Mouse (Mus musculus) forebrain, embryonic 15.5 days (tissue): ENCODE measurements at regions not wholly inside any gene's neighbourhood (a gene's known extent, or its start where the extent isn't known, plus 50 kb on each side); places are given as distances from the start of the nearest gene placed in this dataset.
"Not testable (repeated sequence)": the region's sequence is repeated elsewhere in the genome, so short reads cannot be mapped to it uniquely, and the experiment has no call there.

Experiments used
- ATAC-seq: fragments of 200-750 bp; cut with Nextera tagmentation; replicated peaks from 2 replicates; pipeline ENCODE4 v1.8.0; 2017; ENCODE audit warnings: mild to moderate bottlenecking, moderate TSS enrichment, moderate library complexity
- H3K27ac ChIP-seq: fragments of 300-500 bp; sonication (generic); replicated peaks from 2 replicates; pipeline ENCODE4 v1.5.1; 2015; ENCODE audit warnings: mild to moderate bottlenecking, inconsistent platforms
- H3K27me3 ChIP-seq: fragments of 300-500 bp; sonication (generic); 2 replicates; pipeline ENCODE4 v1.6.1; 2015; ENCODE audit warnings: inconsistent platforms
- H3K36me3 ChIP-seq: fragments of 300-500 bp; sonication (generic); 2 replicates; pipeline ENCODE4 v1.6.1; 2015; ENCODE audit warnings: mild to moderate bottlenecking, inconsistent platforms
- H3K4me1 ChIP-seq: fragments of 300-500 bp; sonication (generic); 2 replicates; pipeline ENCODE4 v1.6.1; 2015; ENCODE audit warnings: inconsistent platforms
- H3K4me2 ChIP-seq: fragments of 300-500 bp; sonication (generic); replicated peaks from 2 replicates; pipeline ENCODE4 v1.6.1; 2015; ENCODE audit warnings: mild to moderate bottlenecking, inconsistent platforms
- H3K4me3 ChIP-seq: fragments of 300-500 bp; sonication (generic); 2 replicates; pipeline ENCODE4 v1.5.1; 2015; ENCODE audit warnings: mild to moderate bottlenecking, inconsistent platforms
- H3K9ac ChIP-seq: fragments of 300-500 bp; sonication (generic); replicated peaks from 2 replicates; pipeline ENCODE4 v1.6.1; 2015; ENCODE audit warnings: mild to moderate bottlenecking, inconsistent platforms
- H3K9me3 ChIP-seq: fragments of 300-500 bp; sonication (generic); 2 replicates; pipeline ENCODE4 v1.6.1; 2016; ENCODE audit warnings: inconsistent platforms
- WGBS: fragments of 180-500 bp; shearing (Covaris S2); methylation state at CpG from one replicate; pipeline ENCODE4 v1.1.7; 2015; ENCODE audit warnings: mixed read lengths; 5-methylcytosine and 5-hydroxymethylcytosine counted together

DNA sequence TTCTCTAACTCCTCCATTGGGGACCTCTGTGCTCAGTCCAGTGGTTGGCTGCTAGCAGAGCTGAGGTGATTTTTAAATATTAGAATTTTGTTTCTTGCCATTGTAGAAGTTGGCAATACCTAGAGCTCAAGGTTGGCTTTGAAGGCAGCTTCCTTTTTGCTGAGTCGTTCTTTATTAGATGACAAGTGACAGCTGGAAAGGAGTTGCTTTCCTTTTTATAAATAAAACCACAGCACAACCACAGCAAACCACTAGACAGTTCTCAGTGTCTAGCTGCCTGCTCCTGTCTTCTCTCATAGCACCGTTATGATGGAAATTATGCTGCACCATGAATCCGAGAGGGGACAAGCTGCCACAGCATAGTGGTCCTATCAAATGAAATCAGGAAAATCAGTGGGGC is 354.8 kb upstream of the Impg1 start:
- no peak overlapping the region for H3K9ac ChIP-seq
- WGBS = 85% methylated on average over 3 of the region's 3 CpGs

DNA sequence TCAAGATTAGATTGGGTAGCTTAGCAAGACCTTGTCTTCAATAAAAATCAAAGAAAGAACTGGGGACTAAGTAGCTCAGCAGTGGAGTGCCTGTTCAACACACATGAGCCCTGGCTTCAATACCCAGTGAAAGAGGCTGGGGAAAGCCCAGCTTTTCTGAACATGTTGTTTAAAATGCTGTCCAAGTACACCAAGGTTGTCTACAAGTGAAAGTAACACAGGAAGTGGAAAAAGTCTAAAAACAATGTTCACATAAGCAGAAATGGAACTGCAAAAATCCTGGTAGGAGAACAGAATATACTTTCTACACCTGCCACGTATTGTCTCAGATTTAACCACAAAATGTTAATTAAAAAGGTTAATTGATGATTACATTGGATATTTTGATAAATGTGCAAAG is 353.8 kb upstream of the Impg1 start:
- H3K4me2 ChIP-seq = no peak overlapping the region
- no peak overlapping the region for H3K27ac ChIP-seq
- no peaks in the 10 kb centered on the region for H3K27me3 ChIP-seq
- H3K4me1 ChIP-seq = no peaks in the 10 kb centered on the region
- H3K9me3 ChIP-seq = no peaks in the 10 kb centered on the region
- no peak overlapping the region for H3K9ac ChIP-seq
- no peak for ATAC-seq
- H3K36me3 ChIP-seq = no peaks in the 10 kb centered on the region
- 79% methylated on average over 1 of the region's 1 CpGs for WGBS
- H3K4me3 ChIP-seq = no peak overlapping the region

More for the DNA sequence above, 354.8 kb upstream of the Impg1 start:
- Histone ChIP-seq H3K36me3 (no peaks in the 10 kb centered on the region), H3K4me1 (no peaks in the 10 kb centered on the region), H3K27me3 (no peaks in the 10 kb centered on the region), H3K4me2 (no peak overlapping the region), H3K9me3 (no peaks in the 10 kb centered on the region), H3K27ac (no peak overlapping the region), H3K4me3 (no peak overlapping the region)
- no peak for ATAC-seq

- not testable (repeated sequence) for H3K4me3 ChIP-seq, H3K27me3 ChIP-seq, H3K9me3 ChIP-seq, H3K4me1 ChIP-seq, H3K36me3 ChIP-seq, H3K4me2 ChIP-seq, ATAC-seq, H3K9ac ChIP-seq, H3K27ac ChIP-seq
- 97% methylated on average over 6 of the region's 6 CpGs for WGBS
Observed at GRCm38 (mm10) chr9:80813921-80814320, 348.6 kb upstream of the Impg1 start.

- 83% methylated on average over 3 of the region's 3 CpGs for WGBS
- H3K36me3 ChIP-seq = no peaks in the 10 kb centered on the region
- H3K4me3 ChIP-seq = no peak overlapping the region
- no peaks in the 10 kb centered on the region for H3K27me3 ChIP-seq
- no peak for ATAC-seq
- H3K4me1 ChIP-seq = no peaks in the 10 kb centered on the region
- H3K9ac ChIP-seq = no peak overlapping the region
- no peak overlapping the region for H3K27ac ChIP-seq
- H3K4me2 ChIP-seq = no peak overlapping the region
- no peaks in the 10 kb centered on the region for H3K9me3 ChIP-seq
Observed at GRCm38 (mm10) chr9:80791523-80791922, 326.2 kb upstream of the Impg1 start.

- no peaks in the 10 kb centered on the region for H3K9me3 ChIP-seq
- no peak overlapping the region for H3K27ac ChIP-seq
- no peaks in the 10 kb centered on the region for H3K4me1 ChIP-seq
- no peak for ATAC-seq
- no peak overlapping the region for H3K4me3 ChIP-seq
- no peak overlapping the region for H3K9ac ChIP-seq
- no peaks in the 10 kb centered on the region for H3K27me3 ChIP-seq
- no peak overlapping the region for H3K4me2 ChIP-seq
- no peaks in the 10 kb centered on the region for H3K36me3 ChIP-seq
- WGBS = 34% methylated on average over 1 of the region's 1 CpGs
Observed at GRCm38 (mm10) chr9:80774541-80774940, 309.3 kb upstream of the Impg1 start.

DNA sequence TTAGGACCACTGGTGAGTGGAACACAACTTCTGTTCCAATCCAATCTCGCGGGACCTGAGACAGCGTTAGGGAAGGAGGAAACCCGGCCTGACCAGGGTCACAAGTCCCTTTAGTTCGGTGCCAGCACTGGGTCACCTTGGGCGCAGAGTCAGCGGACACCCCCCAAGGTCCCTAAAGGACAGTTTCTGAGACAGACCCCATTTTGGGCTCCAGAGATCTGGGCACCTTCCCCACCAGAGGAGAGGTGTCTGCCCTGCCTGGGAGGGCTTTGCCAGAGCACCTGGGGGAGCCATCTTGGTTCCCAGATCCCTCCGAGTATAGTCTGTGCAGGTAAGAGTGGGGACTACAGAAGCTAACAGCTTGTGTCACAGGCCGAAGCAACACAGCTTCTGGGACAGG is 270.5 kb upstream of the Impg1 start:
- not testable (repeated sequence) for H3K9ac ChIP-seq, H3K36me3 ChIP-seq, H3K4me2 ChIP-seq, ATAC-seq, H3K4me3 ChIP-seq, H3K9me3 ChIP-seq, H3K27me3 ChIP-seq, H3K27ac ChIP-seq, H3K4me1 ChIP-seq
- WGBS = 95% methylated on average over 9 of the region's 9 CpGs

DNA sequence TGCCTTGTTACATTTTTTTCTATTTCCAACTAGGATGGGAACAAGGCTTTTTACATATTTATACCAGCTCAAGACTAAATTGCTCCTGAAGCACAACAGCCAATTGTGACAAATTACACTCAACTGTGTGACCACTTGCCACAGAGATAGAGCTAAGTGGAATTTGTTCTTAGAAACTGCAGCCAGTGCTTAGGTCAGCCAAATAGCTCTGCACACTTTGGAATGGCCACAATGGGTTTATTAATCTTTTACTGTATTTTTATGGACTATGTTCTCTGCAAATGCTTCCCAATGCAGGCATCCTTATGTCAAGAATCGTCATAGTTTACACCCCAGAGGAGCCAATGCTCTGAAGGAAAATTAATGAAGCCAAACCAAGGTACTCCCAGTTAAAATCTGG is 267.7 kb upstream of the Impg1 start:
- no peak overlapping the region for H3K9ac ChIP-seq
- no peaks in the 10 kb centered on the region for H3K9me3 ChIP-seq
- no peak for ATAC-seq
- no peaks in the 10 kb centered on the region for H3K27me3 ChIP-seq
- no peak overlapping the region for H3K4me3 ChIP-seq
- no peaks in the 10 kb centered on the region for H3K36me3 ChIP-seq
- no peak overlapping the region for H3K27ac ChIP-seq
- H3K4me2 ChIP-seq = no peak overlapping the region
- H3K4me1 ChIP-seq = no peaks in the 10 kb centered on the region
- WGBS = 78% methylated on average over 1 of the region's 1 CpGs

DNA sequence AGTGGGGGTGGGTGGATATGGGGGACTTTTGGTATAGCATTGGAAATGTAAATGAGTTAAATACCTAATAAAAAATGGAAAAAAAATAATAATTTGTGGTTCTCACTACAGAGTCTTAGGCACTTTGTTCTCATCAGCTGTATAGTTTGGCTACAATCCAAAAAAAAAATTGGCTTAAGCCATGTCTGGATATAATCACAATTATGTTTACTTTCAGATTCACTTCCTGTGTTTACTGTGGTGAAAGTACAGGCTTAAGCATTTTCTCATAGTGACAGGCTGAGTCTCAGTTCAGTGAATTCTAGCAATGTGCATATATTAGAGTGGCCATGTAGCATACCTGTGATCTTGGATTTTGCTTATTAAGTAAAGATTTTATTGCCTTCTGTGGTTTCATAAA is 258.4 kb upstream of the Impg1 start:
- Histone ChIP-seq H3K4me3 (no peak overlapping the region), H3K36me3 (no peaks in the 10 kb centered on the region), H3K4me2 (no peak overlapping the region), H3K4me1 (no peaks in the 10 kb centered on the region), H3K27me3 (no peaks in the 10 kb centered on the region), H3K9ac (no peak overlapping the region), H3K27ac (no peak overlapping the region), H3K9me3 (no peaks in the 10 kb centered on the region)
- ATAC-seq = no peak

- no peaks in the 10 kb centered on the region for H3K4me1 ChIP-seq
- no peaks in the 10 kb centered on the region for H3K27me3 ChIP-seq
- no peaks in the 10 kb centered on the region for H3K36me3 ChIP-seq
- no peak overlapping the region for H3K27ac ChIP-seq
- no peak overlapping the region for H3K9ac ChIP-seq
- no peak overlapping the region for H3K4me2 ChIP-seq
- no peaks in the 10 kb centered on the region for H3K9me3 ChIP-seq
- H3K4me3 ChIP-seq = no peak overlapping the region
- 84% methylated on average over 4 of the region's 4 CpGs for WGBS
- no peak for ATAC-seq
Observed at GRCm38 (mm10) chr9:80718516-80718915, 253.2 kb upstream of the Impg1 start.

GRCm38 (mm10) chr9:80709781-80710180 is 244.5 kb upstream of the Impg1 start:
- no peaks in the 10 kb centered on the region for H3K4me1 ChIP-seq
- H3K36me3 ChIP-seq = no peaks in the 10 kb centered on the region
- H3K9ac ChIP-seq = no peak overlapping the region
- H3K4me2 ChIP-seq = no peak overlapping the region
- H3K4me3 ChIP-seq = no peak overlapping the region
- no peaks in the 10 kb centered on the region for H3K27me3 ChIP-seq
- ATAC-seq = no peak
- H3K27ac ChIP-seq = no peak overlapping the region
- no peaks in the 10 kb centered on the region for H3K9me3 ChIP-seq

DNA sequence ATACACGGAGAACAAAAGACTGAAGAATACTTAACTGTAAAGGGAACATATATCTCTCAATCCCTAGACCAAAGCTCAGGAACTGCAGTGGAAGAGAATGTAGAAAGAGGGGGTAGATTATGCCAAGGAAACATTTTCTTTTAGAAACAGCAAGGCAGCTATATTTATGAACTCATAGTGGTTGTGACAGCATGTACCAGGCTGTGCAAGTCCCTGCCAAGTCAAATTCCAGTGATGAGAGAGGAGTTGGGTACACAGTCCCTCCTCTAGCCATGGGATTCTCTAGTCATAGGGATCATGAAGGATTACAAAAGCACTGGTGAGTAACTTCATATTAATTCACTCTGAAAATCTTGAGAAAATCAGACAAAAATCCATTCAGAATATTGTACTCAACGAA is 240.0 kb upstream of the Impg1 start:
- Histone ChIP-seq H3K36me3 (no peaks in the 10 kb centered on the region), H3K9me3 (no peaks in the 10 kb centered on the region), H3K27ac (no peak overlapping the region), H3K4me1 (no peaks in the 10 kb centered on the region), H3K4me3 (no peak overlapping the region), H3K4me2 (no peak overlapping the region), H3K9ac (no peak overlapping the region), H3K27me3 (no peaks in the 10 kb centered on the region)
- ATAC-seq = no peak
- 83% methylated on average over 2 of the region's 2 CpGs for WGBS

GRCm38 (mm10) chr9:80697171-80697570 is 231.9 kb upstream of the Impg1 start:
- ATAC-seq = no peak
- Histone ChIP-seq H3K27me3 (no peaks in the 10 kb centered on the region), H3K9ac (no peak overlapping the region), H3K4me1 (no peaks in the 10 kb centered on the region), H3K9me3 (no peaks in the 10 kb centered on the region), H3K4me2 (no peak overlapping the region), H3K36me3 (no peaks in the 10 kb centered on the region), H3K27ac (no peak overlapping the region), H3K4me3 (no peak overlapping the region)
- WGBS = 78% methylated on average over 2 of the region's 2 CpGs

DNA sequence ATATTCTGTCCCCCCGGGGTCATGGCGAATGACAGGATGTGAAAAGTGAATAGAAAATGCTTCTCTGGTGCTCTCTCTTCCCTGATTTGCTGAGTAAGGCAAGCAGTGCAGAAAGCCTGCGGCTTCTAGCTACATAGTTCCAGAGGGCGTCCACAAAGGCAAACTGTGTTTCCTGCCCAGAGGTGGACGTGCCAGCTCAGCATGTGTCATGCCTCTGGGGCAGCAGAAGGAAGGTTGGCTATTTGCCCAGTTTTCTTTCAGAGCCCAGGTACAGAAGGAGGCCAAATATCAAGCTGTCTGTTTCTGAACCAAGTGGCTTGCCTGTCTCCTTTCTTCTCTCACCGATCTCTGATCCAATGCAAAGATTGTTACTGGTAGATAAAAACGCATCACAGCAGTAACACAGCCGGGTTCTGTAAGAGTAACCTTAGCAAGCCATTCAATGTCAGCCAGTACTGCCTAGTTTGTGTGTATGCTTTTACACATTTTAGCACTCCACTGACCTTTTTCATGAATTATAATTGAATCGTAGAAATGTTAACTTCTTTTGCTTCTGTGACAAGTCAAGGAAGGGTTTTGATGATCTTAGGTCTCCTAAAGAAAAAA is 223.3 kb upstream of the Impg1 start:
- no peaks in the 10 kb centered on the region for H3K9me3 ChIP-seq
- 0 out of 2 replicates have a peak, but pooled peaks have one; percentile 32 for ATAC-seq
- 53% methylated on average over 9 of the region's 9 CpGs for WGBS
- no peaks in the 10 kb centered on the region for H3K4me1 ChIP-seq
- no peak overlapping the region for H3K4me2 ChIP-seq
- no peak overlapping the region for H3K27ac ChIP-seq
- H3K4me3 ChIP-seq = no peak overlapping the region
- H3K9ac ChIP-seq = no peak overlapping the region
- H3K27me3 ChIP-seq = no peaks in the 10 kb centered on the region
- H3K36me3 ChIP-seq = no peaks in the 10 kb centered on the region
